Mouse (Mus musculus): ENCODE measurements around the gene Ch25h.

DNA sequence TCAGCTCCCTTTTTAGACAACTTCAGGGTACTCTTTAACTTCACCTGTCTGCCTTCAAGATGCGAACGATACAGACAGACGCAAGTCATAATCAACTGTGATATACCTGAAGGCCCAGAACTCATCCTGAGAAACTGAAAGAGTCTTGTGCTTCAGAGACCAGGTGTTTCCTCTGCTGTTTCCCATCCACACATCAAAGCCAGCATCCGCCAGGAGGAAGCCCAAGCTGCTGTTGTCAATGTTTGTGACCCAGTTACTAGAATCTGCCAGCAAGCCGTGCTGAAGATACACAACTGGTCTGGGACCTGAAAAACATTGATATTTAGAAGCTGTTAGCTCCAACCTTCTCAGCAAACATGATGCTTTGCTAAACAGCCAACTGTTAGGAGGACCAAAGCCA lies 35.8 kb upstream of the Ch25h start:
- TF ChIP-seq CTCF (IDR thresholded peaks at IDR 0.05; ENCODE audit: insufficient read depth, low read length) (no peak), POLR2A (IDR thresholded peaks at IDR 0.05; ENCODE audit: borderline replicate concordance, extremely low read depth, low read depth, low read length) (no peak)
